ENCODE assay signal across 8 mouse cellular contexts in genomic region chr13:96671078-96671905, GRCm38 (mm10). TPM values are rescaled to one million over a fixed set of nuclear protein-coding genes. Genes with fewer than 3 reads are reported as not detected.
A peak's percentile ranks its signal among the peaks of the same experiment; 100 is the strongest.
DNase-seq lines count a peak whose midpoint lies in the region; ATAC-seq and TF ChIP-seq lines count a peak whose summit lies in the region.

No protein-coding gene starts in this region.

- H3K4me2 ChIP-seq in lung, embryonic 14.5 days = peak overlapping the region; percentile 77
- H3K4me2 ChIP-seq in hindbrain, embryonic 16.5 days (ENCODE audit: low read length) = peak overlapping the region; percentile 64
- H3K4me2 ChIP-seq in midbrain, embryonic 13.5 days (replicated peaks) = peak overlapping the region; percentile 59

- peak; percentile 31 for DNase-seq in lung, embryonic 14.5 days
- DNase-seq in lung, postnatal 36 days = no peak
- no peak for DNase-seq in embryonic facial prominence, embryonic 10.5 days (ENCODE audit: low spot score)
- no peak for DNase-seq in B cell, adult 2 months
- DNase-seq in cerebellum, postnatal 10 days = no peak
- no peak for DNase-seq in gastrocnemius, postnatal 36 days

- peak overlapping the region; percentile 73; the same call in 1 of the 2 replicates for H3K27ac ChIP-seq in lung, embryonic 14.5 days (ENCODE audit: low read depth)
- H3K27ac ChIP-seq in embryonic facial prominence, embryonic 10.5 days (replicated peaks) = peak overlapping the region; percentile 99
- H3K27ac ChIP-seq in hindbrain, embryonic 16.5 days (ENCODE audit: low read depth, low read length) = peak overlapping the region; percentile 91
- H3K27ac ChIP-seq in midbrain, embryonic 13.5 days = peak overlapping the region; percentile 99

- H3K27me3 ChIP-seq in lung, embryonic 14.5 days (ENCODE audit: insufficient read depth, low read length) = no peaks in the 10 kb centered on the region
- H3K27me3 ChIP-seq in embryonic facial prominence, embryonic 10.5 days (replicated peaks; ENCODE audit: low read depth, poor library complexity, severe bottlenecking) = no peaks in the 10 kb centered on the region
- H3K27me3 ChIP-seq in hindbrain, embryonic 16.5 days (replicated peaks; ENCODE audit: control insufficient read depth, insufficient read depth, low read length) = no peaks in the 10 kb centered on the region
- no peaks in the 10 kb centered on the region for H3K27me3 ChIP-seq in midbrain, embryonic 13.5 days

- H3K4me3 ChIP-seq in lung, embryonic 14.5 days (ENCODE audit: low read depth, low read length) = peak overlapping the region; percentile 97
- peak overlapping the region; percentile 96 for H3K4me3 ChIP-seq in embryonic facial prominence, embryonic 10.5 days
- H3K4me3 ChIP-seq in hindbrain, embryonic 16.5 days (ENCODE audit: low read length) = peak overlapping the region; percentile 92
- peak overlapping the region; percentile 99 for H3K4me3 ChIP-seq in midbrain, embryonic 13.5 days (replicated peaks)

- ATAC-seq in lung, embryonic 14.5 days (ENCODE audit: insufficient read depth) = no peak
- no peak; the same call in 1 of the 2 replicates for ATAC-seq in hindbrain, embryonic 16.5 days
- peak; percentile 11; the same call in 1 of the 2 replicates for ATAC-seq in midbrain, embryonic 13.5 days

- WGBS in lung, embryonic 14.5 days = 13% methylated on average over 31 of the region's 31 CpGs
- WGBS in embryonic facial prominence, embryonic 10.5 days = 16% methylated on average over 31 of the region's 31 CpGs
- 14% methylated on average over 31 of the region's 31 CpGs for WGBS in hindbrain, embryonic 16.5 days
- 14% methylated on average over 31 of the region's 31 CpGs for WGBS in midbrain, embryonic 13.5 days

- TF ChIP-seq CTCF in lung, embryonic 14.5 days (IDR thresholded peaks at IDR 0.05; ENCODE audit: low read depth) = peak; percentile 40

- peaks cover 7% of the 10 kb centered on the region for H3K36me3 ChIP-seq in lung, embryonic 14.5 days (ENCODE audit: insufficient read depth)
- peaks cover 18% of the 10 kb centered on the region for H3K36me3 ChIP-seq in embryonic facial prominence, embryonic 10.5 days (replicated peaks)
- no peaks in the 10 kb centered on the region for H3K36me3 ChIP-seq in hindbrain, embryonic 16.5 days (ENCODE audit: control insufficient read depth, insufficient read depth, low read length)
- peaks cover 4% of the 10 kb centered on the region for H3K36me3 ChIP-seq in midbrain, embryonic 13.5 days

- H3K4me1 ChIP-seq in lung, embryonic 14.5 days (ENCODE audit: insufficient read depth) = peaks cover 10% of the 10 kb centered on the region
- peaks cover 33% of the 10 kb centered on the region for H3K4me1 ChIP-seq in embryonic facial prominence, embryonic 10.5 days
- H3K4me1 ChIP-seq in hindbrain, embryonic 16.5 days (ENCODE audit: control insufficient read depth, insufficient read depth, low read depth, low read length) = peaks cover 23% of the 10 kb centered on the region
- peaks cover 42% of the 10 kb centered on the region for H3K4me1 ChIP-seq in midbrain, embryonic 13.5 days (replicated peaks)

- H3K9ac ChIP-seq in lung, embryonic 14.5 days = peak overlapping the region; percentile 57
- peak overlapping the region; percentile 59 for H3K9ac ChIP-seq in hindbrain, embryonic 16.5 days (ENCODE audit: low read depth, low read length)
- peak overlapping the region; percentile 58 for H3K9ac ChIP-seq in midbrain, embryonic 13.5 days (replicated peaks)

- intact Hi-C loops in gastrocnemius, postnatal 36 days (cut with DNase I) = loop anchor here (10.0 kb wide), 1 partner anchor 1264 kb away; no protein-coding TSS in a partner anchor

- H3K9me3 ChIP-seq in lung, embryonic 14.5 days (ENCODE audit: low read depth, low read length) = no peaks in the 10 kb centered on the region
- no peaks in the 10 kb centered on the region for H3K9me3 ChIP-seq in embryonic facial prominence, embryonic 10.5 days
- H3K9me3 ChIP-seq in hindbrain, embryonic 16.5 days (ENCODE audit: control insufficient read depth, low read length) = no peaks in the 10 kb centered on the region
- H3K9me3 ChIP-seq in midbrain, embryonic 13.5 days = no peaks in the 10 kb centered on the region

RNA-seq across cellular contexts. Expression of gene Hmgcr, which starts 0.6 kb away (rescaled TPM):
- polyA plus RNA-seq in lung, embryonic 14.5 days (2014; fragmentation: Nextera tagmentation; extraction: Ambion mirVana) = 73.8 and 75.0 TPM in 2 replicates
- 131 and 141 TPM in 2 replicates for polyA plus RNA-seq in embryonic facial prominence, embryonic 10.5 days (2016; fragmentation: Nextera tagmentation; extraction: Ambion mirVana)
- polyA plus RNA-seq in hindbrain, embryonic 16.5 days (2015; fragmentation: Nextera tagmentation; extraction: Ambion mirVana) = 160 and 179 TPM in 2 replicates
- 178 and 203 TPM in 2 replicates for polyA plus RNA-seq in midbrain, embryonic 13.5 days (2015; fragmentation: Nextera tagmentation; extraction: Ambion mirVana)
- total RNA-seq in gastrocnemius, postnatal 36 days (2021) = 1 to 10 TPM; 4.3 to 7.6 TPM
